Mouse (Mus musculus) ES-E14 (cell line): ENCODE data around the gene BC030867. TPM values are rescaled to one million over a fixed set of nuclear protein-coding genes. Genes with fewer than 3 reads are reported as not detected.

Source experiments
- DNase-seq: peaks from one replicate; pipeline ENCODE4 v3.0.0-alpha.2; 2013; ENCODE audit warnings: low read depth, low spot score
- H3K27ac ChIP-seq: 2 replicates; pipeline ENCODE4 v1.5.1; 2012; ENCODE audit warnings: low read depth, mild to moderate bottlenecking, low read length, moderate library complexity, mixed read lengths; ENCODE audit not compliant: poor library complexity, insufficient read depth, severe bottlenecking
- H3K36me3 ChIP-seq: 2 replicates; pipeline ENCODE4 v1.6.1; 2012; ENCODE audit warnings: mild to moderate bottlenecking, low read length, moderate library complexity, mixed read lengths; ENCODE audit not compliant: control insufficient read depth, poor library complexity, insufficient read depth, severe bottlenecking
- H3K4me1 ChIP-seq, 2 experiments: fragments of 150-350 bp in 1 of 2; sonication (generic) in 1 of 2; 2 replicates each; pipeline ENCODE4 v1.6.1; 2012; ENCODE audit warnings: low read length in 2 of 2, mild to moderate bottlenecking in 1 of 2, mixed read lengths in 1 of 2; ENCODE audit not compliant: control insufficient read depth in 2 of 2, insufficient read depth in 2 of 2, poor library complexity in 1 of 2
- H3K4me3 ChIP-seq, 2 experiments: fragments of 150-350 bp in 1 of 2; sonication (generic) in 1 of 2; 2 replicates each; pipeline ENCODE4 v1.5.1; 2012; ENCODE audit warnings: low read length in 2 of 2, low read depth in 1 of 2, mild to moderate bottlenecking in 1 of 2, mixed read lengths in 1 of 2; ENCODE audit not compliant: insufficient read depth in 1 of 2, poor library complexity in 1 of 2, severe bottlenecking in 1 of 2
- H3K9ac ChIP-seq: 2 replicates; pipeline ENCODE4 v1.6.1; 2012; ENCODE audit warnings: low read depth, mild to moderate bottlenecking, low read length, mixed read lengths; ENCODE audit not compliant: poor library complexity, insufficient read depth, severe bottlenecking
- H3K9me3 ChIP-seq: fragments of 150-350 bp; sonication (generic); 2 replicates; pipeline ENCODE4 v1.6.1; 2012; ENCODE audit warnings: low read depth, mild to moderate bottlenecking, low read length; ENCODE audit not compliant: control insufficient read depth, insufficient read depth
- CHD2 ChIP-seq: IDR thresholded peaks from 2 replicates; pipeline ENCODE4 v1.6.1; 2014; ENCODE audit warnings: mild to moderate bottlenecking, low read depth, low read length, inconsistent platforms
- HCFC1 ChIP-seq: IDR thresholded peaks from 2 replicates; pipeline ENCODE4 v1.6.1; 2012; ENCODE audit warnings: low read length, inconsistent platforms, borderline replicate concordance; ENCODE audit not compliant: insufficient read depth
- MAFK ChIP-seq: IDR thresholded peaks from 2 replicates; pipeline ENCODE4 v1.6.1; 2014; ENCODE audit warnings: mild to moderate bottlenecking, low read depth, low read length, inconsistent platforms; ENCODE audit not compliant: insufficient read depth
- ZC3H11A ChIP-seq: IDR thresholded peaks from 2 replicates; pipeline ENCODE4 v1.6.1; 2012; ENCODE audit warnings: low read depth, mild to moderate bottlenecking, inconsistent platforms, low read length, borderline replicate concordance
- ZNF384 ChIP-seq: IDR thresholded peaks from 2 replicates; pipeline ENCODE4 v1.6.1; 2012; ENCODE audit warnings: low read depth, low read length, inconsistent platforms
- in situ Hi-C, 2 experiments: fragments of 600-800 bp; cut with MboI; formaldehyde crosslinking; loops; one replicate each; pipeline ENCODE4 v1.15.1; 2025; ENCODE audit warnings: low sequenced_read_pairs in 2 of 2, inconsistent platforms in 1 of 2; ENCODE audit not compliant: unreplicated experiment in 2 of 2
- total RNA-seq: library from RNA; depleted of rRNA; stranded (reverse); fragments of 300-350 nt; gene quantifications from 2 replicates; pipeline ENCODE4 v1.2.3, GENCODE M21; 2012

Gene BC030867
- total RNA-seq, 1 experiment = 17.3 TPM

DNA sequence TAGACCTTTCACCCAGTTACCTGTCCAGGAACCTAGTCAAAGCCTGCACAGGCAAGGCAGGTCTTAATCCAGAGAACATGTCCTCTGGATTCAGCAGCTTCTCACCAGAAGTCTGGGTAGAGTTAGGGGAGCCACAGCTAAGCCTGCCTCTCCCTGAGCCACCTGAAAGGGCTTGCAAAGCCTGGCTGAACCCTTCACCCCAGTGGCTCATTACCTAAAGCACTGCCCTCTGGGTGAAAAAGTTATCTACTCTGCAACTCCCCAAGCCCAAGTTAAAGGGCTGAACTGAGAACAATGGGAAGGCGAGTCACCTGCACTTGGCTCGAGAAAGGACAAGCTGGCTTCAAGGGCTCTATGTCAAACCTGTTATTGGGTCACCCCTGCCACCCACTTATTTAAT lies 55.5 kb downstream of the BC030867 start:
- no peak for DNase-seq
- no peaks in the 10 kb centered on the region for H3K9me3 ChIP-seq
- H3K4me3 ChIP-seq = no peak overlapping the region
- H3K4me1 ChIP-seq = peaks cover under 1 to 11% of the 10 kb centered on the region in 2 experiments; a peak in 2 of 4 replicates
- peaks cover 35% of the 10 kb centered on the region for H3K36me3 ChIP-seq
- no peak for TF ChIP-seq MAFK
- TF ChIP-seq CHD2 = no peak; the same call in 1 of the 2 replicates
- no peak for TF ChIP-seq ZNF384
- no peak for TF ChIP-seq HCFC1
- TF ChIP-seq ZC3H11A = no peak
- no peak overlapping the region for H3K9ac ChIP-seq
- in situ Hi-C loops = loop anchor here in 1 of 2 experiments (5.0 kb wide), 1 partner anchor 108 kb away; no protein-coding TSS in a partner anchor
- H3K27ac ChIP-seq = 0 out of 2 replicates have a peak overlapping the region, but pooled peaks have one; percentile 10

GRCm38 (mm10) chr11:102305359-102305758 lies 56.7 kb downstream of the BC030867 start:
- no peak overlapping the region for H3K27ac ChIP-seq
- peaks cover 47% of the 10 kb centered on the region for H3K36me3 ChIP-seq
- no peak for DNase-seq
- H3K4me3 ChIP-seq = no peak overlapping the region
- no peak for TF ChIP-seq HCFC1
- TF ChIP-seq ZC3H11A = no peak
- no peak for TF ChIP-seq MAFK
- no peak for TF ChIP-seq ZNF384
- TF ChIP-seq CHD2 = no peak
- no peaks in the 10 kb centered on the region for H3K9me3 ChIP-seq
- in situ Hi-C loops = no loop called here
- H3K4me1 ChIP-seq = peaks cover 2 to 12% of the 10 kb centered on the region in 2 experiments; a peak in 2 of 4 replicates
- no peak overlapping the region for H3K9ac ChIP-seq

GRCm38 (mm10) chr11:102308104-102308503 lies 59.4 kb downstream of the BC030867 start:
- Histone ChIP-seq H3K4me1 (peaks cover 6 to 22% of the 10 kb centered on the region in 2 experiments; a peak in 2 of 4 replicates), H3K4me3 (no peak overlapping the region), H3K9ac (no peak overlapping the region), H3K36me3 (peaks cover 71% of the 10 kb centered on the region), H3K9me3 (no peaks in the 10 kb centered on the region), H3K27ac (no peak overlapping the region; the same call in 1 of the 2 replicates)
- TF ChIP-seq CHD2 = no peak
- no peak for TF ChIP-seq MAFK
- TF ChIP-seq ZNF384 = no peak
- TF ChIP-seq HCFC1 = no peak
- no peak for TF ChIP-seq ZC3H11A
- in situ Hi-C loops = no loop called here
- DNase-seq = no peak

DNA sequence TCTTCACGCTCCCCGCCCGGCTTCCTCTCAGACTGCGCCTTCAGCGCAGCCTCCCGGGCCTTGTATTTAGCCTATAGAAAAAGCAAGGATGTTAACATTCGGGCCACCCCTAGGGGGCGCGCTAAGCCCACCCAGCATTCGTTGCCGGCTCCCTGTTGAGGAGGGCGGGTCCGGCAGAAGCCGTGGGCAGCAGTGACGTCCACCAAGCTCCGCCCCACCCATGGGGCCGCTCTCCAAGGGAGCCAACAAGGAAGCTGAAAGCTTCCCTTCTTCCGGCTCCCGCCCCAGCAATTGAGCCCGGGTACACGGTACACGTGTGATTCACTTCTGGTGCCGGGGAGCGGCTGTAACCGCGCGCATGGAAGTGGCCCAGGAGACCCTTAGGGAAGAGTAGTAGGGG lies 60.3 kb downstream of the BC030867 start:
- H3K4me1 ChIP-seq = peaks cover 6 to 25% of the 10 kb centered on the region in 2 experiments; a peak in 3 of 4 replicates
- H3K36me3 ChIP-seq = peaks cover 79% of the 10 kb centered on the region

More for the DNA sequence above, 60.3 kb downstream of the BC030867 start:
- TF ChIP-seq HCFC1 (no peak), ZC3H11A (peak; percentile 85), MAFK (no peak), ZNF384 (0 out of 2 replicates have a peak, but pooled peaks have one; percentile 54), CHD2 (no peak)
- Histone ChIP-seq H3K9me3 (no peaks in the 10 kb centered on the region), H3K4me3 (peak overlapping the region; percentile 61 to 67), H3K27ac (peak overlapping the region; percentile 45; the same call in 1 of the 2 replicates), H3K9ac (peak overlapping the region; percentile 60)
- in situ Hi-C loops = no loop called here
- DNase-seq = peak; percentile 91
